Comparison of ENCODE assay signal across 8 mouse cellular contexts in genomic region chr3:108840000-108840715, GRCm38 (mm10). TPM values are rescaled to one million over a fixed set of nuclear protein-coding genes. Genes with fewer than 3 reads are reported as not detected.
DNase-seq lines count a peak whose midpoint lies in the region; ATAC-seq and TF ChIP-seq lines count a peak whose summit lies in the region.

Gene Stxbp3, minus strand, starts transcription at chr3:108840526.

- ATAC-seq in heart, embryonic 15.5 days (replicated peaks; ENCODE audit: insufficient number of reproducible peaks, insufficient read depth, low FRiP score, low read depth), result peak; percentile 98
- ATAC-seq in liver, embryonic 14.5 days (ENCODE audit: insufficient read depth), result peak; percentile 90
- ATAC-seq in neural tube, embryonic 11.5 days (ENCODE audit: insufficient read depth, low FRiP score, low TSS enrichment), result peak; percentile 95
- ATAC-seq in stomach, postnatal 0 days (ENCODE audit: low FRiP score, low TSS enrichment), result peak; percentile 95

- TF ChIP-seq CTCF in liver, embryonic 14.5 days (IDR thresholded peaks at IDR 0.05; ENCODE audit: low read depth), result peak; percentile 98
- peak; percentile 98 for TF ChIP-seq CTCF in stomach, postnatal 0 days (IDR thresholded peaks at IDR 0.05; ENCODE audit: low read depth)

- peaks cover 4% of the 10 kb centered on the region; the same call in 1 of the 2 replicates for H3K36me3 ChIP-seq in forebrain, embryonic 10.5 days (replicated peaks)
- no peaks in the 10 kb centered on the region; the same call in 1 of the 2 replicates for H3K36me3 ChIP-seq in heart, embryonic 15.5 days
- H3K36me3 ChIP-seq in liver, embryonic 14.5 days (replicated peaks; ENCODE audit: control insufficient read depth, insufficient read depth, low read depth), result 0 out of 2 replicates have a peak, but pooled peaks cover 2% of the 10 kb centered on the region
- no peaks in the 10 kb centered on the region for H3K36me3 ChIP-seq in neural tube, embryonic 11.5 days (ENCODE audit: control insufficient read depth, insufficient read depth, low read length)
- no peaks in the 10 kb centered on the region for H3K36me3 ChIP-seq in stomach, postnatal 0 days (ENCODE audit: control insufficient read depth, insufficient read depth, low read length)

- H3K4me3 ChIP-seq in forebrain, embryonic 10.5 days, result peak within 1 kb of the TSS; percentile 83
- H3K4me3 ChIP-seq in heart, embryonic 15.5 days, result peak within 1 kb of the TSS; percentile 85
- peak within 1 kb of the TSS; percentile 63 to 84 for H3K4me3 ChIP-seq in liver, embryonic 14.5 days (ENCODE audit: insufficient read depth in 1 of 2, low read depth in 2 of 2, low read length in 2 of 2)
- H3K4me3 ChIP-seq in neural tube, embryonic 11.5 days (ENCODE audit: low read depth, low read length), result peak within 1 kb of the TSS; percentile 68
- H3K4me3 ChIP-seq in stomach, postnatal 0 days (ENCODE audit: low read depth, low read length), result peak within 1 kb of the TSS; percentile 83

- peak within 1 kb of the TSS; percentile 64 for H3K4me2 ChIP-seq in heart, embryonic 15.5 days
- H3K4me2 ChIP-seq in liver, embryonic 14.5 days (ENCODE audit: low read depth), result peak within 1 kb of the TSS; percentile 84
- H3K4me2 ChIP-seq in neural tube, embryonic 11.5 days (ENCODE audit: low read depth), result peak within 1 kb of the TSS; percentile 57
- peak within 1 kb of the TSS; percentile 65 for H3K4me2 ChIP-seq in stomach, postnatal 0 days (replicated peaks; ENCODE audit: low read depth)

- peaks cover 13% of the 10 kb centered on the region for H3K4me1 ChIP-seq in forebrain, embryonic 10.5 days
- H3K4me1 ChIP-seq in heart, embryonic 15.5 days (replicated peaks), result peaks cover 12% of the 10 kb centered on the region
- peaks cover 13 to 17% of the 10 kb centered on the region in 2 experiments for H3K4me1 ChIP-seq in liver, embryonic 14.5 days (replicated peaks; ENCODE audit: control insufficient read depth in 2 of 2, insufficient read depth in 2 of 2, low read length in 1 of 2)
- 0 out of 2 replicates have a peak, but pooled peaks cover 2% of the 10 kb centered on the region for H3K4me1 ChIP-seq in neural tube, embryonic 11.5 days (ENCODE audit: control insufficient read depth, insufficient read depth, low read length)
- H3K4me1 ChIP-seq in stomach, postnatal 0 days (replicated peaks; ENCODE audit: control insufficient read depth, insufficient read depth), result no peaks in the 10 kb centered on the region; the same call in 1 of the 2 replicates

- H3K9me3 ChIP-seq in forebrain, embryonic 10.5 days, result no peaks in the 10 kb centered on the region
- no peaks in the 10 kb centered on the region for H3K9me3 ChIP-seq in heart, embryonic 15.5 days (replicated peaks)
- no peaks in the 10 kb centered on the region for H3K9me3 ChIP-seq in liver, embryonic 14.5 days (ENCODE audit: control insufficient read depth, low read length)
- H3K9me3 ChIP-seq in neural tube, embryonic 11.5 days (ENCODE audit: control insufficient read depth, low read length), result no peaks in the 10 kb centered on the region
- H3K9me3 ChIP-seq in stomach, postnatal 0 days (ENCODE audit: control insufficient read depth, low read length), result no peaks in the 10 kb centered on the region

- peak within 1 kb of the TSS; percentile 83 for H3K9ac ChIP-seq in heart, embryonic 15.5 days
- H3K9ac ChIP-seq in liver, embryonic 14.5 days (replicated peaks), result peak within 1 kb of the TSS; percentile 81
- peak within 1 kb of the TSS; percentile 70 for H3K9ac ChIP-seq in neural tube, embryonic 11.5 days (ENCODE audit: low read length)
- H3K9ac ChIP-seq in stomach, postnatal 0 days (ENCODE audit: low read length), result peak within 1 kb of the TSS; percentile 79

- peak within 1 kb of the TSS; percentile 89 for H3K27ac ChIP-seq in forebrain, embryonic 10.5 days
- peak within 1 kb of the TSS; percentile 94 for H3K27ac ChIP-seq in heart, embryonic 15.5 days
- H3K27ac ChIP-seq in liver, embryonic 14.5 days, result peak within 1 kb of the TSS; percentile 90
- 0 out of 2 replicates have a peak within 1 kb of the TSS, but pooled peaks have one; percentile 24 for H3K27ac ChIP-seq in neural tube, embryonic 11.5 days (ENCODE audit: low read depth, low read length)
- H3K27ac ChIP-seq in stomach, postnatal 0 days (replicated peaks), result peak within 1 kb of the TSS; percentile 96

- peak; percentile 99 for DNase-seq in CD8-positive naive resting alpha-beta T cell, adult 2 months (ENCODE audit: low read depth in 2 of 2, low spot score in 2 of 2)
- peak; percentile 98 for DNase-seq in c-Kit-positive CD71-negative TER-119-negative erythroid progenitor cells, embryonic 14.5 days (ENCODE audit: low read depth)
- peak; percentile 96 for DNase-seq in forebrain, embryonic 10.5 days (ENCODE audit: extremely low spot score, low spot score)
- DNase-seq in kidney, postnatal 25 days, result peak; percentile 97 to 100
- peak; percentile 92 to 94 (median 92) for DNase-seq in liver, embryonic 14.5 days (ENCODE audit: low read depth in 3 of 3, low spot score in 3 of 3)
- peak; percentile 98 for DNase-seq in neural tube, embryonic 11.5 days (ENCODE audit: low spot score)
- peak; percentile 99 for DNase-seq in stomach, postnatal 0 days (ENCODE audit: low spot score)

- WGBS in forebrain, embryonic 10.5 days, result under 1% methylated on average over 56 of the region's 56 CpGs
- WGBS in heart, embryonic 15.5 days, result under 1% methylated on average over 56 of the region's 56 CpGs
- under 1% methylated on average over 56 of the region's 56 CpGs for WGBS in liver, embryonic 14.5 days (ENCODE audit: insufficient replicate concordance)
- WGBS in neural tube, embryonic 11.5 days, result under 1% methylated on average over 56 of the region's 56 CpGs
- WGBS in stomach, postnatal 0 days, result under 1% methylated on average over 56 of the region's 56 CpGs

- H3K27me3 ChIP-seq in forebrain, embryonic 10.5 days (ENCODE audit: poor library complexity, severe bottlenecking), result no peaks in the 10 kb centered on the region
- H3K27me3 ChIP-seq in heart, embryonic 15.5 days, result no peaks in the 10 kb centered on the region
- no peaks in the 10 kb centered on the region for H3K27me3 ChIP-seq in liver, embryonic 14.5 days (ENCODE audit: control insufficient read depth, insufficient read depth, low read length)
- H3K27me3 ChIP-seq in neural tube, embryonic 11.5 days (ENCODE audit: control insufficient read depth, insufficient read depth, low read length), result no peaks in the 10 kb centered on the region
- no peaks in the 10 kb centered on the region for H3K27me3 ChIP-seq in stomach, postnatal 0 days (ENCODE audit: control insufficient read depth, insufficient read depth, low read length)

- no peak for TF ChIP-seq EP300 in liver, embryonic 14.5 days (IDR thresholded peaks at IDR 0.05; ENCODE audit: low read depth)
- no peak for TF ChIP-seq EP300 in stomach, postnatal 0 days (optimal IDR thresholded peaks at IDR 0.05)

RNA-seq across cellular contexts. Expression of gene Stxbp3, which starts in this region (rescaled TPM):
- 23.9 and 24.4 TPM in 2 replicates for polyA plus RNA-seq in forebrain, embryonic 10.5 days (2016; fragmentation: Nextera tagmentation; extraction: Ambion mirVana)
- polyA plus RNA-seq in heart, embryonic 15.5 days (2015; fragmentation: Nextera tagmentation; extraction: Ambion mirVana), result 28.1 and 29.9 TPM in 2 replicates
- polyA plus RNA-seq in liver, embryonic 14.5 days (2012; rRNA removed), result 5.9 and 11.6 TPM in 2 replicates
- 16.5 and 18.9 TPM in 2 replicates for polyA plus RNA-seq in liver, embryonic 14.5 days (2014; fragmentation: Nextera tagmentation; extraction: Ambion mirVana)
- 20.8 and 25.4 TPM in 2 replicates for polyA plus RNA-seq in neural tube, embryonic 11.5 days (2014; fragmentation: Nextera tagmentation; extraction: Ambion mirVana)
- 38.6 and 39.3 TPM in 2 replicates for polyA plus RNA-seq in stomach, postnatal 0 days (2015; fragmentation: Nextera tagmentation; extraction: Ambion mirVana)

Comparison
In these comparisons a context has a peak if more than half of its experiments do, and no peak if none do; other contexts are left out.
1. Peak in every context shown above with its lines: DNase-seq, ATAC-seq, H3K4me3 ChIP-seq and H3K27ac ChIP-seq.
2. H3K27ac ChIP-seq: peak in every context shown above with its lines; median percentile 96 in stomach, postnatal 0 days; 94 in heart, embryonic 15.5 days; 90 in liver, embryonic 14.5 days; 89 in forebrain, embryonic 10.5 days; 24 in neural tube, embryonic 11.5 days.